Mouse (Mus musculus): ENCODE measurements at regions not wholly inside any gene's neighbourhood (a gene's known extent, or its start where the extent isn't known, plus 50 kb on each side); places are given as distances from the start of the nearest gene placed in this dataset.

GRCm38 (mm10) chr3:17452984-17453383 is 495.2 kb upstream of the Cypt12 start:
- no peak overlapping the region for H3K27ac ChIP-seq
- WGBS: 89% methylated on average over 1 of the region's 1 CpGs
- no peaks in the 10 kb centered on the region for H3K36me3 ChIP-seq (replicated peaks)
- no peaks in the 10 kb centered on the region for H3K27me3 ChIP-seq (ENCODE audit: poor library complexity, severe bottlenecking)
- H3K4me1 ChIP-seq: no peaks in the 10 kb centered on the region
- H3K9me3 ChIP-seq: no peaks in the 10 kb centered on the region
- H3K4me3 ChIP-seq: no peak overlapping the region
- DNase-seq (ENCODE audit: extremely low spot score, low spot score): no peak

- H3K27ac ChIP-seq: no peak overlapping the region
- H3K4me1 ChIP-seq: no peaks in the 10 kb centered on the region
- no peak for DNase-seq (ENCODE audit: extremely low spot score, low spot score)
- H3K4me3 ChIP-seq: no peak overlapping the region
- H3K27me3 ChIP-seq (ENCODE audit: poor library complexity, severe bottlenecking): no peaks in the 10 kb centered on the region
- 93% methylated on average over 5 of the region's 5 CpGs for WGBS
- H3K36me3 ChIP-seq (replicated peaks): no peaks in the 10 kb centered on the region
- H3K9me3 ChIP-seq: no peaks in the 10 kb centered on the region
These were observed 487.7 kb upstream of the Cypt12 start for GRCm38 (mm10) chr3:17460545-17460944.

GRCm38 (mm10) chr3:17461365-17461764 is 486.8 kb upstream of the Cypt12 start:
- Histone ChIP-seq H3K36me3 (replicated peaks) (no peaks in the 10 kb centered on the region), H3K9me3 (no peaks in the 10 kb centered on the region), H3K4me3 (no peak overlapping the region), H3K4me1 (no peaks in the 10 kb centered on the region), H3K27me3 (ENCODE audit: poor library complexity, severe bottlenecking) (no peaks in the 10 kb centered on the region), H3K27ac (no peak overlapping the region)
- DNase-seq (ENCODE audit: extremely low spot score, low spot score): no peak
- WGBS: 94% methylated on average over 4 of the region's 4 CpGs

GRCm38 (mm10) chr3:17473812-17474211 is 474.4 kb upstream of the Cypt12 start:
- H3K9me3 ChIP-seq: no peaks in the 10 kb centered on the region
- no peak overlapping the region for H3K27ac ChIP-seq
- H3K27me3 ChIP-seq (ENCODE audit: poor library complexity, severe bottlenecking): no peaks in the 10 kb centered on the region
- H3K4me1 ChIP-seq: no peaks in the 10 kb centered on the region
- no peaks in the 10 kb centered on the region for H3K36me3 ChIP-seq (replicated peaks)
- 94% methylated on average over 2 of the region's 2 CpGs for WGBS
- DNase-seq (ENCODE audit: extremely low spot score, low spot score): no peak
- H3K4me3 ChIP-seq: no peak overlapping the region

GRCm38 (mm10) chr3:17489240-17490142 is 458.7 kb upstream of the Cypt12 start:
- peak; percentile 26 for DNase-seq (ENCODE audit: extremely low spot score, low spot score)
- 26% methylated on average over 4 of the region's 4 CpGs for WGBS
- H3K27ac ChIP-seq: peak overlapping the region; percentile 53; the same call in 1 of the 2 replicates

GRCm38 (mm10) chr3:17490632-17491031 is 457.6 kb upstream of the Cypt12 start:
- no peaks in the 10 kb centered on the region for H3K9me3 ChIP-seq
- no peaks in the 10 kb centered on the region for H3K36me3 ChIP-seq (replicated peaks)
- H3K4me3 ChIP-seq: no peak overlapping the region
- no peak for DNase-seq (ENCODE audit: extremely low spot score, low spot score)
- H3K27ac ChIP-seq: no peak overlapping the region
- H3K4me1 ChIP-seq: peaks cover 26% of the 10 kb centered on the region
- no peaks in the 10 kb centered on the region for H3K27me3 ChIP-seq (ENCODE audit: poor library complexity, severe bottlenecking)

More at GRCm38 (mm10) chr3:17489240-17490142, 458.7 kb upstream of the Cypt12 start:
- H3K27me3 ChIP-seq (ENCODE audit: poor library complexity, severe bottlenecking): no peaks in the 10 kb centered on the region
- H3K4me3 ChIP-seq: no peak overlapping the region
- no peaks in the 10 kb centered on the region for H3K36me3 ChIP-seq (replicated peaks)
- no peaks in the 10 kb centered on the region for H3K9me3 ChIP-seq
- H3K4me1 ChIP-seq: peaks cover 26% of the 10 kb centered on the region

- Histone ChIP-seq H3K9me3 (no peaks in the 10 kb centered on the region), H3K4me3 (no peak overlapping the region), H3K27me3 (ENCODE audit: poor library complexity, severe bottlenecking) (no peaks in the 10 kb centered on the region), H3K36me3 (replicated peaks) (no peaks in the 10 kb centered on the region), H3K27ac (no peak overlapping the region), H3K4me1 (no peaks in the 10 kb centered on the region)
- DNase-seq (ENCODE audit: extremely low spot score, low spot score): no peak
- 93% methylated on average over 3 of the region's 3 CpGs for WGBS
These were observed 449.9 kb upstream of the Cypt12 start for GRCm38 (mm10) chr3:17498291-17498690.

- WGBS: 86% methylated on average over 2 of the region's 2 CpGs
These were observed 446.7 kb upstream of the Cypt12 start for GRCm38 (mm10) chr3:17501556-17501955.

GRCm38 (mm10) chr3:17541346-17541745 is 406.9 kb upstream of the Cypt12 start:
- DNase-seq (ENCODE audit: extremely low spot score, low spot score): no peak
- H3K27ac ChIP-seq: no peak overlapping the region
- no peak overlapping the region for H3K4me3 ChIP-seq
- H3K9me3 ChIP-seq: peaks cover 3% of the 10 kb centered on the region; the same call in 1 of the 2 replicates
- no peaks in the 10 kb centered on the region for H3K4me1 ChIP-seq
- H3K27me3 ChIP-seq (ENCODE audit: poor library complexity, severe bottlenecking): no peaks in the 10 kb centered on the region
- H3K36me3 ChIP-seq (replicated peaks): no peaks in the 10 kb centered on the region

More at GRCm38 (mm10) chr3:17501556-17501955, 446.7 kb upstream of the Cypt12 start:
- Histone ChIP-seq H3K36me3 (replicated peaks) (no peaks in the 10 kb centered on the region), H3K4me1 (no peaks in the 10 kb centered on the region), H3K9me3 (no peaks in the 10 kb centered on the region), H3K4me3 (no peak overlapping the region), H3K27me3 (ENCODE audit: poor library complexity, severe bottlenecking) (no peaks in the 10 kb centered on the region), H3K27ac (no peak overlapping the region)
- no peak for DNase-seq (ENCODE audit: extremely low spot score, low spot score)

- H3K4me1 ChIP-seq: peaks cover 7% of the 10 kb centered on the region; the same call in 1 of the 2 replicates
- no peak overlapping the region for H3K27ac ChIP-seq
- peaks cover 3% of the 10 kb centered on the region; the same call in 1 of the 2 replicates for H3K9me3 ChIP-seq
- H3K36me3 ChIP-seq (replicated peaks): no peaks in the 10 kb centered on the region
- no peak overlapping the region for H3K4me3 ChIP-seq
- 41% methylated on average over 1 of the region's 1 CpGs for WGBS
- no peaks in the 10 kb centered on the region for H3K27me3 ChIP-seq (ENCODE audit: poor library complexity, severe bottlenecking)
- DNase-seq (ENCODE audit: extremely low spot score, low spot score): no peak
These were observed 400.6 kb upstream of the Cypt12 start for GRCm38 (mm10) chr3:17547559-17548059.

- no peak overlapping the region for H3K4me3 ChIP-seq
- no peaks in the 10 kb centered on the region for H3K27me3 ChIP-seq (ENCODE audit: poor library complexity, severe bottlenecking)
- no peak for DNase-seq (ENCODE audit: extremely low spot score, low spot score)
- no peaks in the 10 kb centered on the region for H3K36me3 ChIP-seq (replicated peaks)
- no peaks in the 10 kb centered on the region for H3K9me3 ChIP-seq
- peaks cover 6% of the 10 kb centered on the region; the same call in 1 of the 2 replicates for H3K4me1 ChIP-seq
- 53% methylated on average over 9 of the region's 9 CpGs for WGBS
- H3K27ac ChIP-seq: peak overlapping the region; percentile 67
These were observed 365.7 kb upstream of the Cypt12 start for GRCm38 (mm10) chr3:17582487-17582886.

GRCm38 (mm10) chr3:17589956-17590546 is 358.2 kb upstream of the Cypt12 start:
- H3K9me3 ChIP-seq: no peaks in the 10 kb centered on the region
- no peak for DNase-seq (ENCODE audit: extremely low spot score, low spot score)
- H3K27ac ChIP-seq: 0 out of 2 replicates have a peak overlapping the region, but pooled peaks have one; percentile 6
- H3K4me1 ChIP-seq: peaks cover 10% of the 10 kb centered on the region
- WGBS: 38% methylated on average over 2 of the region's 2 CpGs
- H3K27me3 ChIP-seq (ENCODE audit: poor library complexity, severe bottlenecking): no peaks in the 10 kb centered on the region
- H3K4me3 ChIP-seq: no peak overlapping the region
- no peaks in the 10 kb centered on the region for H3K36me3 ChIP-seq (replicated peaks)

- DNase-seq (ENCODE audit: extremely low spot score, low spot score): no peak
- no peak overlapping the region for H3K27ac ChIP-seq
- no peaks in the 10 kb centered on the region for H3K36me3 ChIP-seq (replicated peaks)
- no peaks in the 10 kb centered on the region for H3K9me3 ChIP-seq
- WGBS: 67% methylated on average over 3 of the region's 3 CpGs
- H3K4me3 ChIP-seq: no peak overlapping the region
- H3K4me1 ChIP-seq: peaks cover 7% of the 10 kb centered on the region
- H3K27me3 ChIP-seq (ENCODE audit: poor library complexity, severe bottlenecking): no peaks in the 10 kb centered on the region
These were observed 355.7 kb upstream of the Cypt12 start for GRCm38 (mm10) chr3:17592463-17592862.
